Mouse (Mus musculus): ENCODE measurements around the gene Mpnd.
"Not testable (repeated sequence)": the region's sequence is repeated elsewhere in the genome, so short reads cannot be mapped to it uniquely, and the experiment has no call there.

Gene Mpnd

GRCm38 (mm10) chr17:56038583-56039261 lies 33.2 kb downstream of the Mpnd start:
- DNase-seq (ENCODE audit: low read depth, low spot score), result no peak

GRCm38 (mm10) chr17:56039345-56039744 lies 33.8 kb downstream of the Mpnd start:
- DNase-seq (ENCODE audit: low read depth, low spot score), result no peak

- peak; percentile 97 for DNase-seq (ENCODE audit: low read depth, low spot score)
Observed at GRCm38 (mm10) chr17:56040030-56040856, 34.7 kb downstream of the Mpnd start, which contains the start of gene Chaf1a. Gene Chaf1a, plus strand, starts transcription at chr17:56040439.

GRCm38 (mm10) chr17:56040857-56041163 lies 35.3 kb downstream of the Mpnd start:
- no peak for DNase-seq (ENCODE audit: low read depth, low spot score)

- DNase-seq (ENCODE audit: low read depth, low spot score), result no peak
Observed at GRCm38 (mm10) chr17:56051369-56051768, 45.9 kb downstream of the Mpnd start.

- no peak for DNase-seq (ENCODE audit: low read depth, low spot score)
Observed at GRCm38 (mm10) chr17:56054938-56055337, 49.4 kb downstream of the Mpnd start.

GRCm38 (mm10) chr17:56055945-56056678 lies 50.6 kb downstream of the Mpnd start:
- DNase-seq (ENCODE audit: low read depth, low spot score), result no peak

- no peak for DNase-seq (ENCODE audit: low read depth, low spot score)
Observed at GRCm38 (mm10) chr17:56057381-56058120, 52.0 kb downstream of the Mpnd start.

GRCm38 (mm10) chr17:56062081-56062480 lies 56.6 kb downstream of the Mpnd start:
- DNase-seq (ENCODE audit: low read depth, low spot score), result no peak

GRCm38 (mm10) chr17:56065715-56066114 lies 60.2 kb downstream of the Mpnd start:
- DNase-seq (ENCODE audit: low read depth, low spot score), result not testable (repeated sequence)
